Mouse (Mus musculus): Measurements from ENCODE around the gene Trpt1. TPM values are rescaled to one million over a fixed set of nuclear protein-coding genes. Genes with fewer than 3 reads are reported as not detected.

Trpt1 gene
- 3.2 TPM in 1 of 2 replicates, not detected in the other for total RNA-seq (2017)

- ATAC-seq (replicated peaks; ENCODE audit: low read depth, poor library complexity, severe bottlenecking), result peak; percentile 59
Observed at GRCm38 (mm10) chr19:6996006-6996405, at the start of gene Trpt1, which contains the start of gene Nudt22. Trpt1 (plus strand) TSS chr19:6996131. Nudt22 (minus strand) TSS chr19:6996117.

- ATAC-seq (replicated peaks; ENCODE audit: low read depth, poor library complexity, severe bottlenecking), result no peak
Observed at GRCm38 (mm10) chr19:6947742-6948141, 48.2 kb upstream of the Trpt1 start.

DNA sequence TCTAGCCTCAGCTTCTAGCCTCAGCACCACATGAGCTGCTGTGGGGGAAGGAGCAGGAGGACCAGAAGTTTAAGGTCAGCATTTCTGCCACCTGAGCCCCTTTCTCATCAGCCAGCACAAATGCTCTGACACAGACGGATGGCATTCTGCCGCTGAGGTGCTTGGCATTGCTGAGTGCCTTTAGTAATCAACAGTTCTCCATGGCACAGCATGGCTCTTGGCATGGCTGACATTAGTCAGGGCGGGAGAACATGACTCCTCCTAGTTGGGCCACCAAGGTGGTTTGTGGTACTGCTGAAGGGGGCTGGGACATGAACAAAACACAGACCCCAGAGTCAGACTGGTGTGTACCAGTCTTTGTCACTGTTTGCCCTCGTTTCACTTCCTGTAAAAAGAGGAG is 47.7 kb upstream of the Trpt1 start:
- ATAC-seq (replicated peaks; ENCODE audit: low read depth, poor library complexity, severe bottlenecking), result no peak

DNA sequence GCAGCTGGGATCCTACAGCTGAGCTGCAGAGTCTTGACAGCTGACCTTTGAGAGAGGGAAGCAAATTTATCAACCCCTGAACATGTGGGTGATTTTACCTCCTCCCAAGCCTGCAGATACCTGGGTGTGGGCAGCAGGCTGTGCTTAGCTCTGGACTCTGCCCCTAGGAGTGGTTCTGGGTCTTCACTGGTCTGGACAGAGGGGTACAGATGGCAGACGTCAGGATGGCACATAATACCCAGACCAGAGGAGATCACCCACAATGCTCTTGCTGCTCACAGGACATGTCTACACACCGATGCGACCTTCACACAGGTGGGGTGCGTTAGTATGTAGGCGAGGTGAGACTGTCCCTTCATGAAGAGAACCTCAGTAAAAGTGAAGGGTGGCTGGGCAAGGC is 46.4 kb upstream of the Trpt1 start:
- ATAC-seq (replicated peaks; ENCODE audit: low read depth, poor library complexity, severe bottlenecking), result no peak

DNA sequence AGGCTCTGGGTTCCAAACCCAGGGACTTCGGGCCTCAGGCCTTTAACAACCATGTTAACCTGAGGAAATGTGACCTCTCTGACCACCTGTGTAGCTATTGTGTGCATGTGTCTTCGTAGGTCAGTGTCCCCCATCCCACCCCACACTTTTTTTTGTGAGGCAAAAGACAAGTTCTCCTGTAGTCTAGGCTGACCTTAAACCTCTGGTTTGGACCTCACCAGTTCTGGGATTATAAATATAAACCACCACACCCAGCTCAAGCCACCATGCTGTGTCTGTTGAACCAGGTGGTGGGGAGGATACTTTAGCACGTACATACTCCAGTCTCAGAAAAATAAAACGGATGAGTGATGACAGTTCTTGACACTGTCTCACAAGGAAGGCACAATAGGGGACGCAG is 46.0 kb upstream of the Trpt1 start:
- no peak for ATAC-seq (replicated peaks; ENCODE audit: low read depth, poor library complexity, severe bottlenecking)

- 0 out of 2 replicates have a peak, but pooled peaks have one; percentile 14 for ATAC-seq (replicated peaks; ENCODE audit: low read depth, poor library complexity, severe bottlenecking)
Observed at GRCm38 (mm10) chr19:6950613-6951153, 45.2 kb upstream of the Trpt1 start.

GRCm38 (mm10) chr19:6951381-6951968 is 44.5 kb upstream of the Trpt1 start:
- peak; percentile 81 for ATAC-seq (replicated peaks; ENCODE audit: low read depth, poor library complexity, severe bottlenecking)

- ATAC-seq (replicated peaks; ENCODE audit: low read depth, poor library complexity, severe bottlenecking), result peak; percentile 24
Observed at GRCm38 (mm10) chr19:6951994-6952711, 43.8 kb upstream of the Trpt1 start.

DNA sequence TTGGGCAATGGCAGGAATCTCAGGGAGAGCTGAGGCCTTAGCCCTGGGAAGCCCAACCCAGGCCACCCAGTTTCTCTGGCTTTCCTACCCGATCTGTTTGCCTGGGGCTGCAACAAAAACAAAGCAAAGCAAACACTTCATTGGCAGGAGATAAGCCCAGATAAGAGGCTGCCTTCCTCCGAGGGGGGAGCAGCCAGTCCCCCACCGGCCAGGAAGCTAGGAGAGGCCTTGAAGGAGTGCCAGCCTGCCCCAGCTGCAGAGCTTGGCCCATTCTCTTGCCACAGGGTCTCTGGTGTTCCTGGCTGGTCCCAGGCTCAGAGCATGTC is 43.3 kb upstream of the Trpt1 start:
- no peak for ATAC-seq (replicated peaks; ENCODE audit: low read depth, poor library complexity, severe bottlenecking)

DNA sequence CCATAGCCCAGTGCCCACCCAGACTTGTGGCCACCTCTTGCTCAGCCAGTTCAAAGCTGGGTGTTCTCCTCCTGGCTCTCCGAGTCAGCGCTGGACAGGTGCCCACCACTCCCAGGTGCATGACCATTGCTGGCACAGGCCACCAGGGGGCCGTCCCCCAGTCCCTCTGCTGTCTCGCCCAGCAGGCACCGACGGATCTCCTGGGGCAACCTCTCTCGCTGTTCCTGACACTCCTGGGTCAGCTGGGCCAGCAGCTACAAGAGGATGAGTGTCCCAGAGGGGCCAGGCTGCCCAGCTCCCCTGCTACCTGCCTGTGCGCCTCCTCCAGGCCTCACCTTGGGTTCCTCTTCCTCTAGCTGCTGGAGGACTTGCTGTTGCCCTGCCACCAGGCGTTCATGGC is 41.9 kb upstream of the Trpt1 start:
- no peak for ATAC-seq (replicated peaks; ENCODE audit: low read depth, poor library complexity, severe bottlenecking)

- ATAC-seq (replicated peaks; ENCODE audit: low read depth, poor library complexity, severe bottlenecking), result no peak
Observed at GRCm38 (mm10) chr19:6955424-6955823, 40.5 kb upstream of the Trpt1 start.

GRCm38 (mm10) chr19:6956461-6956860 is 39.5 kb upstream of the Trpt1 start:
- ATAC-seq (replicated peaks; ENCODE audit: low read depth, poor library complexity, severe bottlenecking), result no peak

DNA sequence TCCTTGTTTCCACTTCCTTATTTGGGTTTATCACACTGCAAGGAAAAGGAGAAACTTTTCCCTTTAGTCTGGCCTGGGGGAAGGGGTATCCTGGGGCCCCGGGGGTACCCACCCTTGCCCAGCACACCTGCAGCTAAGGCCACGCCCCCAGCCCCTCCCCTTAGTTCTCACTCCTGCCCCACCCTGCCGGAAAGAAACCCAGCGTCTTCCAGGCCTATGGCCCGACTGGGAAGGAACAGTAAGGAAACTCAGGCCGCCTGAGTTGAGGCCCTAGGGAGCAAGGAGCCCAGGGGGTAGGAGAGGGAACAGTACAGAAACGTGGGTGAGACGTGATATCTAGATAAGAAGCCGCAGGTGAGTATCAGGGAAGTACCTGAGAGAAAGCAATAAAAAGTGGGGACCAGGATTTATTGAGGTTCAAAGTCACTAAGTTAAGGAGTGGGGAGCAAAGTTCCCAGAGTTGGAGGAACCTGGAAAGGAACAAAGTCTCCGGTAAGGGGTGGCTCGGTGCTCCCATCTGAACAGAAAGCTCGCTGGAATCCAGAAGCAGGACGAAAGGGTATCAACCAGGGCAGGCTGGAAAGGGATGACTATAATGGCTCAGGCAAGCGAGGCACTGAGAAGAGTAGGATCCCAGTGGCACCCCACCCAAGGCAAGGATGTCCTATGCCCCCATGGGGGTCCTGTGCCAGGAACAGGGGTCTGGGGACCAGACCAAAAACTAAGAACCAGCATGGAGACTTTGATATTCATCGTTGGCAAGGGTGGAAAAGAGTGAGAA is 27.2 kb upstream of the Trpt1 start:
- ATAC-seq (replicated peaks; ENCODE audit: low read depth, poor library complexity, severe bottlenecking), result no peak

DNA sequence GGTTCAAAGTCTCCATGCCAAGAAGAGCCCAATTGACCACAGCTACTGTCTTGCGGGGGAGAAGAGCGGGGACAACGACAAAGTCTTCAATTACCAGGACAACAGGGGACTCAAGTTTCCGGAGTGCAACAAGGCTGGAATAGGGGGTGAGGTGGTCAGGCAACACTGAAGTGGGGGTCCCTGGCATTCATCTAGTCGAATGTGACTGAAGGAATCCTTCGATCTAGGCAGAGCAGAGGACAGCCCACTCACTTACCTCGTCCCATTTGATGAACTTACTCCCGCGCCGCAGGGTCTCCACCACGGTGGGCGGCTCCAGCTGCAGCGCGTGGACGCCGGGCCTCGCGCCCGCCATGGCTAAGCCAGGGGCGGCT is 26.7 kb upstream of the Trpt1 start:
- no peak for ATAC-seq (replicated peaks; ENCODE audit: low read depth, poor library complexity, severe bottlenecking)

- ATAC-seq (replicated peaks; ENCODE audit: low read depth, poor library complexity, severe bottlenecking), result peak; percentile 40; the same call in 1 of the 2 replicates
Observed at GRCm38 (mm10) chr19:6969665-6970381, 26.1 kb upstream of the Trpt1 start.

GRCm38 (mm10) chr19:6970460-6971085 is 25.4 kb upstream of the Trpt1 start:
- ATAC-seq (replicated peaks; ENCODE audit: low read depth, poor library complexity, severe bottlenecking), result no peak

GRCm38 (mm10) chr19:6971644-6972043 is 24.3 kb upstream of the Trpt1 start:
- no peak for ATAC-seq (replicated peaks; ENCODE audit: low read depth, poor library complexity, severe bottlenecking)

GRCm38 (mm10) chr19:6972247-6972917 is 23.5 kb upstream of the Trpt1 start:
- ATAC-seq (replicated peaks; ENCODE audit: low read depth, poor library complexity, severe bottlenecking), result no peak

DNA sequence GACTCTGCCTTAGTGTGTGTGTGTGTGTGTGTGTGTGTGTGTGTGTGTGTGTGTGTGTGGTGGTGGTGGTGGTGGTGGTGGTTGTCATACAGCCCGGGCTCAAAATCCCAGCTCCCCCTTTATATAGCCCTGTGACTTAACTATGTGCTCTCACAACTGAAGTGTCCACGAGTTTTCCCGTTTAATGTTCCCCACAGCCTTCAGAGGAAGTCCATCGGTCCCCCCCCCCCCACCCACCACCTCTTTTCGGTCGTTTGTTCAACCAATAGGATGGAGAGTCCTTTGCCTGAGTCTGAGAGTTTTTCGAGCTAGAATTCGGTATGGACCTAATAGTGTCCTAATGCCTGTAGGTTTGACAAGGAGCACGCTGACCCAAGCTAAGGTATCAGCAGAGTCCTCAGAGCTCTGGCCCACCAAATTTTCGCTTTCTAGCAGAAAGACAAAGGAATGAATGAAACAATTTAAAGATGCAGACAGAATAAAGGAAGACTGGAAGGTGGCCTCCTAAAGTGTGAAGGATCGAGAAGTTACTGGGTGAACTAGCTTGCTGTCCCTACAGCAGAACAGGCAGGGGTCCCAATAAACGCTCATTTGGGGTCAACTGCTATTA is 22.2 kb upstream of the Trpt1 start:
- no peak for ATAC-seq (replicated peaks; ENCODE audit: low read depth, poor library complexity, severe bottlenecking)
